ENCODE assay signal across 11 mouse cellular contexts in the genomic region with DNA sequence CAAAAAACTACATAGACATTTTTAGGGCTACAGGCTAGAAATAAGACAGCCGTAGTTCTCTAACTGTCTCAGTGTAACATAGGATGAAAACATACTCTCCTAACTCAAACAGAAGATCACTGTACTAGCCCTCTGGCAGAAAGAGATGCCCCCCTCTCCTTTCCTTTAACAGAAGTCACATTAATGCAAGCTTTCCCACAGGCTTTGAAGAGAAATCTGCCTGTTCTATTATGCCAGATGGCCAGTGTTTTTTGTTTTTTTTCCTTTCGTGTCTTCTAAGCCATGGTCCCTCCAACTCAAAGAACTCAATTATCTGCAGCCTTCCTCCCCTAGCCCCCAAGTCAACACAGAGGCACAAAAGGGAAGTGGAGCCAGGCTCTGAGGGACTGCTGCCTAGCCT.
DNase-seq lines count a peak whose midpoint lies in the region; ATAC-seq and TF ChIP-seq lines count a peak whose summit lies in the region.
"Had no signal": no experiment of that assay in that cellular context is flagged by ENCODE, and none has a peak within 500 bp of the region (broad histone marks: within the 10 kb centered on the region; RNA-seq: fewer than 3 reads in every experiment).

No protein-coding gene starts in this region.

- no peaks in the 10 kb centered on the region for H3K9me3 ChIP-seq in intestine, postnatal 0 days (ENCODE audit: control insufficient read depth)
- no peaks in the 10 kb centered on the region for H3K9me3 ChIP-seq in intestine, embryonic 15.5 days
- no peaks in the 10 kb centered on the region for H3K9me3 ChIP-seq in hindbrain, embryonic 10.5 days
- H3K9me3 ChIP-seq in neural tube, embryonic 12.5 days = no peaks in the 10 kb centered on the region
- H3K9me3 ChIP-seq: limb, embryonic 15.5 days had no signal

- no peaks in the 10 kb centered on the region for H3K27me3 ChIP-seq in intestine, postnatal 0 days (replicated peaks; ENCODE audit: control insufficient read depth, insufficient read depth, low read length)
- no peaks in the 10 kb centered on the region for H3K27me3 ChIP-seq in intestine, embryonic 15.5 days (replicated peaks)
- no peaks in the 10 kb centered on the region for H3K27me3 ChIP-seq in hindbrain, embryonic 10.5 days (ENCODE audit: insufficient read depth, poor library complexity, severe bottlenecking)
- no peaks in the 10 kb centered on the region for H3K27me3 ChIP-seq in neural tube, embryonic 12.5 days (replicated peaks)
- H3K27me3 ChIP-seq: limb, embryonic 15.5 days had no signal

- no peak for DNase-seq in hindbrain, embryonic 10.5 days (ENCODE audit: low spot score)
- DNase-seq in yolk sac, embryonic 10.5 days (ENCODE audit: low spot score) = no peak
- no peak for DNase-seq in spleen, postnatal 14 days (ENCODE audit: low spot score in 2 of 2)
- DNase-seq in kidney, adult 18-20 months = no peak

- no peak for ATAC-seq in intestine, postnatal 0 days
- no peak for ATAC-seq in intestine, embryonic 15.5 days
- ATAC-seq in neural tube, embryonic 12.5 days (ENCODE audit: low FRiP score, low read depth) = no peak

- H3K36me3 ChIP-seq in intestine, postnatal 0 days (ENCODE audit: control insufficient read depth, insufficient read depth) = no peaks in the 10 kb centered on the region
- no peaks in the 10 kb centered on the region for H3K36me3 ChIP-seq in intestine, embryonic 15.5 days
- no peaks in the 10 kb centered on the region for H3K36me3 ChIP-seq in hindbrain, embryonic 10.5 days
- H3K36me3 ChIP-seq in neural tube, embryonic 12.5 days = no peaks in the 10 kb centered on the region
- H3K36me3 ChIP-seq: limb, embryonic 15.5 days had no signal

- H3K4me2 ChIP-seq in intestine, postnatal 0 days (replicated peaks; ENCODE audit: low read depth) = no peak overlapping the region
- no peak overlapping the region for H3K4me2 ChIP-seq in intestine, embryonic 15.5 days (replicated peaks)
- H3K4me2 ChIP-seq in neural tube, embryonic 12.5 days (replicated peaks) = peak overlapping the region; percentile 40
- H3K4me2 ChIP-seq: limb, embryonic 15.5 days had no signal

- no peak for TF ChIP-seq CTCF in intestine, postnatal 0 days (IDR thresholded peaks at IDR 0.05; ENCODE audit: low read depth)
- TF ChIP-seq CTCF in cortical plate, adult 2 months (IDR thresholded peaks at IDR 0.05; ENCODE audit: extremely low read depth, insufficient read depth, low read length) = no peak

- no peak overlapping the region for H3K4me3 ChIP-seq in intestine, postnatal 0 days (ENCODE audit: low read depth, low read length)
- H3K4me3 ChIP-seq in intestine, embryonic 15.5 days (replicated peaks) = no peak overlapping the region
- H3K4me3 ChIP-seq in cortical plate, adult 2 months (ENCODE audit: insufficient read depth, low read length) = no peak overlapping the region
- H3K4me3 ChIP-seq in hindbrain, embryonic 10.5 days = no peak overlapping the region
- H3K4me3 ChIP-seq in neural tube, embryonic 12.5 days = no peak overlapping the region
- H3K4me3 ChIP-seq: erythroblast, embryonic 14.5 days; limb, embryonic 15.5 days had no signal

- no peak for TF ChIP-seq POLR2A in cortical plate, adult 2 months (IDR thresholded peaks at IDR 0.05; ENCODE audit: extremely low read depth, insufficient read depth, low read length)

- H3K27ac ChIP-seq in intestine, postnatal 0 days (ENCODE audit: low read depth, low read length) = peak overlapping the region; percentile 42; the same call in 1 of the 2 replicates
- H3K27ac ChIP-seq in intestine, embryonic 15.5 days = no peak overlapping the region
- H3K27ac ChIP-seq in cortical plate, adult 2 months (ENCODE audit: insufficient read depth, low read length) = 0 out of 2 replicates have a peak overlapping the region, but pooled peaks have one; percentile 74
- H3K27ac ChIP-seq in hindbrain, embryonic 10.5 days = peak overlapping the region; percentile 88
- peak overlapping the region; percentile 73; the same call in 1 of the 2 replicates for H3K27ac ChIP-seq in neural tube, embryonic 12.5 days
- H3K27ac ChIP-seq: kidney, postnatal 0 days; limb, embryonic 15.5 days had no signal

- no peak overlapping the region for H3K9ac ChIP-seq in intestine, postnatal 0 days (ENCODE audit: low read depth, low read length)
- no peak overlapping the region for H3K9ac ChIP-seq in intestine, embryonic 15.5 days
- H3K9ac ChIP-seq in neural tube, embryonic 12.5 days = no peak overlapping the region
- H3K9ac ChIP-seq: limb, embryonic 15.5 days had no signal

- peaks cover 14% of the 10 kb centered on the region for H3K4me1 ChIP-seq in intestine, postnatal 0 days (replicated peaks; ENCODE audit: control insufficient read depth, insufficient read depth, low read length)
- H3K4me1 ChIP-seq in intestine, embryonic 15.5 days (replicated peaks) = peaks cover 57% of the 10 kb centered on the region
- H3K4me1 ChIP-seq in cortical plate, adult 2 months (ENCODE audit: control insufficient read depth, insufficient read depth, low read length) = peaks cover 7% of the 10 kb centered on the region
- peaks cover 81% of the 10 kb centered on the region for H3K4me1 ChIP-seq in hindbrain, embryonic 10.5 days (replicated peaks)
- peaks cover 56% of the 10 kb centered on the region for H3K4me1 ChIP-seq in neural tube, embryonic 12.5 days

- WGBS in intestine, postnatal 0 days = 76% methylated on average over 2 of the region's 2 CpGs
- WGBS in intestine, embryonic 15.5 days = 71% methylated on average over 2 of the region's 2 CpGs
- 49% methylated on average over 2 of the region's 2 CpGs for WGBS in hindbrain, embryonic 10.5 days
- 21% methylated on average over 2 of the region's 2 CpGs for WGBS in neural tube, embryonic 12.5 days
